ENCODE assay signal across 8 mouse cellular contexts in the genomic region with DNA sequence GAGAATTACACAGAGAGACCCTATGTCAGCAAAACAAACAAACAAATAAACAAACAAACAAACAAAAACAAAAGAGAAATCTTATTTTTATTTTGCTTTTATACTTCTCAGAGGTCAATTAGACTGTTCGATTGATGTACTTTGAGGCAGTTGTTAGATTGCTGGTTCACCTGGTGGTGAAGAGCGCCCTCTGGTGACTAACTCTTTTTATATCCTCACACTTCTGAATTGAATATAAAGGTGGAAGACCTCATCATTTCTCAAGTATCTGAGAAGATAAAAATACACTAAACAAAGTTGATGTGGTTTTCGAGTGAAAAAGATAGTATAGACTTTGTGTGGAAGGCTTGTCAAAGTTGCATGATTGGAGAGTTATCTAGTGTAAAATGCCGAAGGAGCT. TPM values are rescaled to one million over a fixed set of nuclear protein-coding genes. Genes with fewer than 3 reads are reported as not detected.
DNase-seq lines count a peak whose midpoint lies in the region; ATAC-seq and TF ChIP-seq lines count a peak whose summit lies in the region.

No protein-coding gene starts in this region.

- peak; percentile 72 for TF ChIP-seq CTCF in forebrain, postnatal 0 days (IDR thresholded peaks at IDR 0.05; ENCODE audit: low read depth)
- peak; percentile 59 for TF ChIP-seq CTCF in liver, adult 2 months (IDR thresholded peaks at IDR 0.05; ENCODE audit: low read depth, low read length)

- H3K79me2 ChIP-seq in liver, adult 2 months (ENCODE audit: control insufficient read depth, insufficient read depth, low read length), result peaks cover 22% of the 10 kb centered on the region; the same call in 1 of the 2 replicates

- no peak for TF ChIP-seq POLR2A in liver, adult 2 months (IDR thresholded peaks at IDR 0.05; ENCODE audit: extremely low read depth, insufficient read depth, low read length)

- H3K9ac ChIP-seq in forebrain, postnatal 0 days, result no peak overlapping the region
- H3K9ac ChIP-seq in liver, adult 2 months (ENCODE audit: low read depth, low read length), result no peak overlapping the region
- no peak overlapping the region for H3K9ac ChIP-seq in liver, embryonic 12.5 days

- H3K27ac ChIP-seq in forebrain, postnatal 0 days (ENCODE audit: low read depth, low read length), result no peak overlapping the region
- no peak overlapping the region for H3K27ac ChIP-seq in forebrain, embryonic 10.5 days
- no peak overlapping the region for H3K27ac ChIP-seq in liver, adult 2 months (replicated peaks; ENCODE audit: insufficient read depth, low read depth, low read length)
- no peak overlapping the region for H3K27ac ChIP-seq in liver, embryonic 12.5 days

- H3K4me2 ChIP-seq in forebrain, postnatal 0 days (ENCODE audit: low read depth), result no peak overlapping the region
- no peak overlapping the region for H3K4me2 ChIP-seq in liver, embryonic 12.5 days

- no peaks in the 10 kb centered on the region for H3K9me3 ChIP-seq in forebrain, postnatal 0 days (ENCODE audit: low read length)
- no peaks in the 10 kb centered on the region for H3K9me3 ChIP-seq in forebrain, embryonic 10.5 days
- H3K9me3 ChIP-seq in liver, embryonic 12.5 days (replicated peaks), result no peaks in the 10 kb centered on the region

- intact Hi-C loops in left cerebral cortex, postnatal 10 days (cut with DNase I), result loop anchor here (10.0 kb wide), 1 partner anchor 371 kb away; no protein-coding TSS in a partner anchor

- no peaks in the 10 kb centered on the region for H3K4me1 ChIP-seq in forebrain, postnatal 0 days (ENCODE audit: insufficient read depth)
- H3K4me1 ChIP-seq in forebrain, embryonic 10.5 days, result peaks cover 19% of the 10 kb centered on the region
- peaks cover 14% of the 10 kb centered on the region for H3K4me1 ChIP-seq in liver, adult 2 months (ENCODE audit: control insufficient read depth, insufficient read depth, low read length)
- peaks cover 56% of the 10 kb centered on the region for H3K4me1 ChIP-seq in liver, embryonic 12.5 days

- ATAC-seq in forebrain, postnatal 0 days, result no peak
- ATAC-seq in liver, embryonic 12.5 days, result no peak
- 0 out of 2 replicates have a peak, but pooled peaks have one; percentile 40 for ATAC-seq in neutrophil, adult 5-6 weeks (ENCODE audit: extremely low read depth, insufficient number of reproducible peaks, low FRiP score, poor library complexity, severe bottlenecking)

- H3K4me3 ChIP-seq in forebrain, postnatal 0 days (ENCODE audit: low read depth, low read length), result no peak overlapping the region
- H3K4me3 ChIP-seq in forebrain, embryonic 10.5 days, result no peak overlapping the region
- no peak overlapping the region for H3K4me3 ChIP-seq in liver, adult 2 months (ENCODE audit: insufficient read depth, low read depth, low read length)
- no peak overlapping the region for H3K4me3 ChIP-seq in liver, embryonic 12.5 days

- DNase-seq in forebrain, postnatal 0 days, result peak; percentile 68
- no peak for DNase-seq in forebrain, embryonic 10.5 days (ENCODE audit: extremely low spot score, low spot score)
- DNase-seq in liver, adult 2 months (ENCODE audit: extremely low read depth, low read depth, low spot score), result peak; percentile 61
- DNase-seq in R1 (ENCODE audit: low read depth, low spot score), result peak; percentile 62
- DNase-seq in forelimb bud, embryonic 11.5 days (ENCODE audit: low read depth, low spot score), result peak; percentile 44
- no peak for DNase-seq in left cerebral cortex, postnatal 10 days (ENCODE audit: extremely low spot score in 1 of 2, low spot score in 2 of 2)

- H3K36me3 ChIP-seq in forebrain, postnatal 0 days (ENCODE audit: insufficient read depth), result no peaks in the 10 kb centered on the region
- H3K36me3 ChIP-seq in forebrain, embryonic 10.5 days (replicated peaks), result no peaks in the 10 kb centered on the region
- no peaks in the 10 kb centered on the region for H3K36me3 ChIP-seq in liver, adult 2 months (ENCODE audit: control insufficient read depth, insufficient read depth, low read length)
- H3K36me3 ChIP-seq in liver, embryonic 12.5 days, result peaks cover 8% of the 10 kb centered on the region; the same call in 1 of the 2 replicates

- WGBS in forebrain, postnatal 0 days, result 24% methylated on average over 4 of the region's 4 CpGs
- WGBS in forebrain, embryonic 10.5 days, result 35% methylated on average over 4 of the region's 4 CpGs
- 21% methylated on average over 4 of the region's 4 CpGs for WGBS in liver, adult 2 months
- WGBS in liver, embryonic 12.5 days (ENCODE audit: insufficient replicate concordance), result 24% methylated on average over 4 of the region's 4 CpGs

- H3K27me3 ChIP-seq in forebrain, postnatal 0 days (ENCODE audit: insufficient read depth, low read length), result no peaks in the 10 kb centered on the region
- peaks cover 20% of the 10 kb centered on the region for H3K27me3 ChIP-seq in forebrain, embryonic 10.5 days (ENCODE audit: poor library complexity, severe bottlenecking)
- H3K27me3 ChIP-seq in liver, adult 2 months (ENCODE audit: control insufficient read depth, insufficient read depth, low read length), result no peaks in the 10 kb centered on the region
- H3K27me3 ChIP-seq in liver, embryonic 12.5 days (replicated peaks), result no peaks in the 10 kb centered on the region

RNA-seq across cellular contexts. Expression of gene Exoc6, which starts 13.5 kb away (rescaled TPM):
- 42.9 and 47.5 TPM in 2 replicates for total RNA-seq in forebrain, postnatal 0 days (2014; rRNA removed)
- 30.6 and 34.3 TPM in 2 replicates for polyA plus RNA-seq in forebrain, postnatal 0 days (2015; fragmentation: Nextera tagmentation; extraction: Ambion mirVana)
- polyA plus RNA-seq in forebrain, embryonic 10.5 days (2016; fragmentation: Nextera tagmentation; extraction: Ambion mirVana), result 9.3 and 9.6 TPM in 2 replicates
- total RNA-seq in liver, adult 2 months (2014; rRNA removed), result 18.0 and 21.8 TPM in 2 replicates
- polyA plus RNA-seq in liver, adult 2 months (2012; rRNA removed), result 6.4 and 6.7 TPM in 2 replicates
- polyA plus RNA-seq in liver, embryonic 12.5 days (2016; fragmentation: Nextera tagmentation; extraction: Ambion mirVana), result 45.1 and 47.0 TPM in 2 replicates
- total RNA-seq in neutrophil, adult 5-6 weeks (2017), result 65.1 and 69.9 TPM in 2 replicates
- 10 to 100 TPM; 52.9 to 53.6 TPM for total RNA-seq in left cerebral cortex, postnatal 10 days (2021)

Comparison
In these comparisons a context has a peak if more than half of its experiments do, and no peak if none do; other contexts are left out.
1. DNase-seq: peak in forebrain, postnatal 0 days (single experiment), liver, adult 2 months (single experiment), R1 (single experiment) and forelimb bud, embryonic 11.5 days (single experiment); none in forebrain, embryonic 10.5 days (single experiment) and left cerebral cortex, postnatal 10 days (0 of 2).